Mouse (Mus musculus) midbrain, postnatal 0 days (tissue): ENCODE results near the gene Zfp385a. TPM values are rescaled to one million over a fixed set of nuclear protein-coding genes. Genes with fewer than 3 reads are reported as not detected.

Experiments used
- ATAC-seq: fragments of 200-750 bp; cut with Nextera tagmentation; 2 replicates; pipeline ENCODE4 v1.8.0; 2017; ENCODE audit warnings: moderate number of reproducible peaks, mild to moderate bottlenecking, moderate TSS enrichment, moderate library complexity; ENCODE audit not compliant: low FRiP score
- DNase-seq: peaks from one replicate; pipeline ENCODE4 v3.0.0-alpha.2; 2015; ENCODE audit warnings: low spot score
- H3K27ac ChIP-seq: fragments of 300-500 bp; sonication (generic); 2 replicates; pipeline ENCODE4 v1.5.1; 2014; ENCODE audit warnings: low read depth, mild to moderate bottlenecking, low read length, mixed read lengths
- H3K27me3 ChIP-seq: fragments of 300-500 bp; sonication (generic); 2 replicates; pipeline ENCODE4 v1.6.1; 2014; ENCODE audit warnings: low read length, control low read depth, mixed read lengths; ENCODE audit not compliant: insufficient read depth
- H3K36me3 ChIP-seq: fragments of 300-500 bp; sonication (generic); 2 replicates; pipeline ENCODE4 v1.6.1; 2014; ENCODE audit warnings: low read length, control low read depth, mixed read lengths; ENCODE audit not compliant: insufficient read depth
- H3K4me1 ChIP-seq: fragments of 300-500 bp; sonication (generic); 2 replicates; pipeline ENCODE4 v1.6.1; 2014; ENCODE audit warnings: mild to moderate bottlenecking, control low read depth, antibody characterized with exemption, low read length, mixed read lengths; ENCODE audit not compliant: insufficient read depth
- H3K4me2 ChIP-seq: fragments of 300-500 bp; sonication (generic); 2 replicates; pipeline ENCODE4 v1.6.1; 2014; ENCODE audit warnings: low read depth, mild to moderate bottlenecking, low read length, mixed read lengths; ENCODE audit not compliant: poor library complexity, severe bottlenecking
- H3K4me3 ChIP-seq: fragments of 300-500 bp; sonication (generic); 2 replicates; pipeline ENCODE4 v1.5.1; 2014; ENCODE audit warnings: low read depth, mild to moderate bottlenecking, low read length, moderate library complexity
- H3K9ac ChIP-seq: fragments of 300-500 bp; sonication (generic); replicated peaks from 2 replicates; pipeline ENCODE4 v1.6.1; 2014; ENCODE audit warnings: mild to moderate bottlenecking, low read length, moderate library complexity, mixed read lengths; ENCODE audit not compliant: poor library complexity, severe bottlenecking
- H3K9me3 ChIP-seq: fragments of 300-500 bp; sonication (generic); 2 replicates; pipeline ENCODE4 v1.6.1; 2016; ENCODE audit warnings: low read length, control low read depth
- CTCF ChIP-seq: IDR thresholded peaks from 2 replicates; pipeline ENCODE4 v1.5.1; 2016; ENCODE audit warnings: antibody characterized with exemption, mild to moderate bottlenecking
- WGBS: fragments of 180-500 bp; shearing (Covaris S2); extraction: QIAGEN DNeasy Blood & Tissue Kit; methylation state at CpG from one replicate; pipeline ENCODE4 v1.1.7; 2014; 5-methylcytosine and 5-hydroxymethylcytosine counted together
- polyA plus RNA-seq: library from polyadenylated mRNA; unstranded; fragments of >200 nt; fragmentation: Nextera tagmentation; extraction: Ambion mirVana; gene quantifications from 2 replicates; pipeline ENCODE4 v1.2.1, GENCODE M21; 2015
- total RNA-seq: library from RNA; depleted of rRNA; stranded (reverse); fragments of >200 nt; gene quantifications from 2 replicates; pipeline ENCODE4 v1.2.3, GENCODE M21; 2014

Zfp385a gene
- total and polyA plus RNA-seq, 2 experiments from 2014 or later: 22.0 to 26.9 TPM

DNA sequence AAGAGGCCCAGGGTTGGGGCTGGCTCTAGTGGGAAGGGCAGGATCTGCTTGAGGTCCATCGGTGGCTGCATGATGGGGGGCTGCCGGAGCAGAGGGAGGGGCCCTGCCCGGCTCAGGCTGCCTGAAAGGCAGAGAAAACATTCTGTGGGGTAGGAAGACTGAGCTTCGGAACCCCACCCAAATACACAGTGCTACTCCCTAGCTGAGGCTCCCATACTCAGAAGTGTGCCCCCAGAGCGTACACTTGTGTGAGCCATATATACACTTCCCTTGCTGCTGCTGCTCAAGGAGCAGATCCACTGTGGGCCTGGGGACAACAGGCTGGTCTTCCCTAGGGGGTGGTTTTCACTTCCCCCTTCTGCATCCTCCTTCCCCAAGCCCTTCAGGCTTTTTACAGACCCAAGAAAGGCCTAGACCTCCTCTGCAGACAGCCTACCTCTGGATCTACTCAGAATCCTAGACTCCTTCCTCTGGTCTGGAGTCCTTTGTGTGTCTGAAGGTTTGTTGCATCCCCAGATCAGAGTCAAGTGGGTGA is 6.7 kb downstream of the Zfp385a start:
- 44% methylated on average over 5 of the region's 5 CpGs for WGBS
- ATAC-seq: no peak
- Histone ChIP-seq H3K4me2 (peak overlapping the region; percentile 1; the same call in 1 of the 2 replicates), H3K27me3 (no peaks in the 10 kb centered on the region), H3K36me3 (0 out of 2 replicates have a peak, but pooled peaks cover 4% of the 10 kb centered on the region), H3K4me3 (no peak overlapping the region), H3K9me3 (no peaks in the 10 kb centered on the region), H3K9ac (no peak overlapping the region), H3K27ac (no peak overlapping the region), H3K4me1 (peaks cover 16% of the 10 kb centered on the region)
- no peak for DNase-seq
- TF ChIP-seq CTCF: no peak

DNA sequence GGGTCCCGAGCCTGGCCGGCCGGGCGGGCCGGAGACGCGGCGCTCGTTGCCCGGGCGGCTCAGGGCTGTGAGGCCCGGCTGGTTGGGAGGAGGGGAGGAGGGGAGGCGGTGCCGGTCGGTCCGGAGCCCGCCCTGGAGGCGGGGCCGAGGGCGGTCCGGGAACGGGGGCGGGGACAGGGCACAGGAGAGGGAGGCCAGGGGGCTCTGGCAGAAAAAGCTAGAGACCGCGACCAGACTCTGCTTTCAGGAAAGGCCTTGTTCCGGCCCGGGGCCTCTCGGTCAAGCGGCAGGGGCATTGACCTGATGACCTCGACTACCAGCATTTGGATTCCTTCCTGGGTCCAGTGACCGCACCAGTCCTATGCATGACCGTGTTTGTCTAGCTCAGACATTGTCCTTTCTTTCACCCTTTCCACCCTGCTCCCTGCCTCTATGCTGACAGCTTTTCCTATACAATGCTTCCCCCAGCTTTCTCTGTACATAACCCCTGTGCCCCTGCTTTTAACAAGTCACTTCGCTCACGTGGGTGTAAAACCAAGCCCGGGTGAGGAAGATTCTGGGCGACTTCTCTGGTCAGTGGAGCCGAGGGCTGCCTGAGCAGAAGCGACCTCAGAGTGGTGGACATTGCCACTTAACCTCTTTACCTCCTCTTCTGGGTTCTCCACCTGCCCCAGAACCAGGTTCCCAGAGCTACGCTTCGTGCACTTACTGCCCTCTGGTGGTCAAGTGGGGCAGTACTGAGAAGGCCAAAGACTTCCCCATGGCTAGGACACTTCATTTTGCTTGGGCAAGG is 16.2 kb downstream of the Zfp385a start:
- peaks cover 7% of the 10 kb centered on the region for H3K4me1 ChIP-seq
- ATAC-seq (peak; percentile 95), DNase-seq (peak; percentile 89)
- peak overlapping the region; percentile 70 for H3K4me3 ChIP-seq
- H3K27me3 ChIP-seq: no peaks in the 10 kb centered on the region
- peak overlapping the region; percentile 80 for H3K27ac ChIP-seq
- peaks cover 6% of the 10 kb centered on the region; the same call in 1 of the 2 replicates for H3K36me3 ChIP-seq
- no peaks in the 10 kb centered on the region for H3K9me3 ChIP-seq
- peak overlapping the region; percentile 87 for H3K9ac ChIP-seq
- H3K4me2 ChIP-seq: peak overlapping the region; percentile 84
- WGBS: 3% methylated on average over 25 of the region's 40 CpGs
- peak; percentile 95 for TF ChIP-seq CTCF

DNA sequence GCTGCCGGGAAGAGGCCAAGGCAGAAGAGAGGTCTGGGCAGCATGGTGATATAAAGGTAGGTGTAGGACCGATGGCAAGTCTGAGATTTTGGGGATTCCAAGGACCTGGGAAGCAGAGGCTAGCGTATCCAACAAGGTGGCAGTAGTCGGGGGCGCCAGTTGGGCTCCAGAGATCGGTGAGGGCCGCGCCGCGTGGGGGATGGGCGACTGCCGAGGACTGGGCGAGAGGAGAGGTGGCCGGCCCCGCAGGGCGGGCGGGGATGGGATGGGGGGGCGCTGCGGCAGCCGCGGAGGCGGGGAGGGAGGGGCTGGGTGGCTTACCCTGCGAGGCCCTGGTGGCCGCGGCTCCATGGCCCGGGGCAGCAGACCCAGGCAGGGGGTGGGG is 16.8 kb downstream of the Zfp385a start:
- no peak for TF ChIP-seq CTCF
- ATAC-seq: peak; percentile 55
- H3K9me3 ChIP-seq: no peaks in the 10 kb centered on the region
- peak overlapping the region; percentile 70 for H3K4me3 ChIP-seq
- no peaks in the 10 kb centered on the region for H3K27me3 ChIP-seq
- peak overlapping the region; percentile 84 for H3K4me2 ChIP-seq
- peak overlapping the region; percentile 80 for H3K27ac ChIP-seq
- DNase-seq: peak; percentile 33
- H3K9ac ChIP-seq: peak overlapping the region; percentile 87
- peaks cover 7% of the 10 kb centered on the region for H3K4me1 ChIP-seq
- H3K36me3 ChIP-seq: peaks cover 8% of the 10 kb centered on the region
- 2% methylated on average over 13 of the region's 26 CpGs for WGBS

GRCm38 (mm10) chr15:103322396-103322795 is 17.5 kb downstream of the Zfp385a start:
- H3K9ac ChIP-seq: peak overlapping the region; percentile 87
- H3K36me3 ChIP-seq: peaks cover 14% of the 10 kb centered on the region
- ATAC-seq (no peak), DNase-seq (no peak)
- no peaks in the 10 kb centered on the region for H3K9me3 ChIP-seq
- H3K27ac ChIP-seq: peak overlapping the region; percentile 80
- WGBS: 32% methylated on average over 4 of the region's 4 CpGs
- no peak for TF ChIP-seq CTCF
- H3K27me3 ChIP-seq: no peaks in the 10 kb centered on the region
- peak overlapping the region; percentile 84 for H3K4me2 ChIP-seq
- H3K4me3 ChIP-seq: peak overlapping the region; percentile 70
- peaks cover 7% of the 10 kb centered on the region for H3K4me1 ChIP-seq

DNA sequence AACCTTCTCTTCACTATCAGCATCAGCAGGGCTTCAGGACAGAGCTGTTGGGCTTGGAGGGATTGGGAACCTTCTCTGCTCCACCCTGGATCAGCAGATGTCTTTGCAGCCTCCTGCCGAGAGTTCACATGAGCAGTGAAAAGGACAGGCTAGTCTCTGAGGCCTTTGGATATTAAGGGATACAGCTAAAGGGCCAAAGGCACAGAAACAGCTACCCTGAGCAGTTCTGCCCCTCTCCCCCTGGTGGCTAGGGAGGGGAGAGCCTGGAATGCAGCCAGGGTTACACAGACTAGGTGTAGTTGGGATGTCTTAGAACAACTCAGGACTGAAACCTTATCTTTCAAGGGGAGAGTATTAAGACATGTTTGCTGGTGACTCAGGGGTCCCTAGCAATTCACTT is 18.8 kb downstream of the Zfp385a start:
- Histone ChIP-seq H3K36me3 (peaks cover 28% of the 10 kb centered on the region), H3K4me1 (peaks cover 7% of the 10 kb centered on the region), H3K4me2 (no peak overlapping the region), H3K9ac (no peak overlapping the region), H3K9me3 (no peaks in the 10 kb centered on the region), H3K4me3 (no peak overlapping the region), H3K27me3 (no peaks in the 10 kb centered on the region), H3K27ac (no peak overlapping the region)
- peak; percentile 61 for TF ChIP-seq CTCF
- WGBS: 65% methylated on average over 1 of the region's 1 CpGs
- DNase-seq (no peak), ATAC-seq (no peak)

- Histone ChIP-seq H3K4me1 (peaks cover 7% of the 10 kb centered on the region), H3K36me3 (peaks cover 30% of the 10 kb centered on the region), H3K9ac (no peak overlapping the region), H3K9me3 (no peaks in the 10 kb centered on the region), H3K27ac (no peak overlapping the region), H3K4me3 (no peak overlapping the region), H3K4me2 (no peak overlapping the region), H3K27me3 (no peaks in the 10 kb centered on the region)
- TF ChIP-seq CTCF: no peak
- whole genome bisulfite sequencing: 76% methylated on average over 3 of the region's 3 CpGs
- ATAC-seq (no peak), DNase-seq (no peak)
Observed at GRCm38 (mm10) chr15:103318201-103318816, 21.6 kb downstream of the Zfp385a start.
